Mouse (Mus musculus) forebrain, embryonic 14.5 days (tissue): ENCODE data around the gene Suclg2. TPM values are rescaled to one million over a fixed set of nuclear protein-coding genes. Genes with fewer than 3 reads are reported as not detected.

Experiments
- ATAC-seq: fragments of 200-750 bp; cut with Nextera tagmentation; 2 replicates; pipeline ENCODE4 v1.8.0; 2017; ENCODE audit warnings: mild to moderate bottlenecking, moderate library complexity
- DNase-seq: peaks from one replicate; pipeline ENCODE4 v3.0.0-alpha.2; 2015; ENCODE audit warnings: low spot score
- H3K27ac ChIP-seq: fragments of 300-500 bp; sonication (generic); 2 replicates; pipeline ENCODE4 v1.5.1; 2014; ENCODE audit warnings: low read depth, mild to moderate bottlenecking, control low read depth, low read length, moderate library complexity
- H3K27me3 ChIP-seq: fragments of 300-500 bp; sonication (generic); replicated peaks from 2 replicates; pipeline ENCODE4 v1.6.1; 2014; ENCODE audit warnings: low read length, control low read depth, mixed read lengths; ENCODE audit not compliant: control insufficient read depth, insufficient read depth
- H3K36me3 ChIP-seq: fragments of 300-500 bp; sonication (generic); 2 replicates; pipeline ENCODE4 v1.6.1; 2014; ENCODE audit warnings: low read length, control low read depth; ENCODE audit not compliant: control insufficient read depth, insufficient read depth
- H3K4me1 ChIP-seq: fragments of 300-500 bp; sonication (generic); 2 replicates; pipeline ENCODE4 v1.6.1; 2014; ENCODE audit warnings: antibody characterized with exemption, low read length, control low read depth; ENCODE audit not compliant: control insufficient read depth, insufficient read depth
- H3K4me2 ChIP-seq: fragments of 300-500 bp; sonication (generic); 2 replicates; pipeline ENCODE4 v1.6.1; 2014; ENCODE audit warnings: mild to moderate bottlenecking, control low read depth, low read length
- H3K4me3 ChIP-seq: fragments of 300-500 bp; sonication (generic); 2 replicates; pipeline ENCODE4 v1.5.1; 2014; ENCODE audit warnings: low read depth, low read length, control low read depth
- H3K9ac ChIP-seq: fragments of 300-500 bp; sonication (generic); 2 replicates; pipeline ENCODE4 v1.6.1; 2014; ENCODE audit warnings: mild to moderate bottlenecking, low read length, control low read depth, moderate library complexity
- H3K9me3 ChIP-seq: fragments of 300-500 bp; sonication (generic); replicated peaks from 2 replicates; pipeline ENCODE4 v1.6.1; 2016; ENCODE audit warnings: low read length, control low read depth, mixed read lengths; ENCODE audit not compliant: control insufficient read depth
- WGBS: fragments of 180-500 bp; shearing (Covaris S2); extraction: QIAGEN DNeasy Blood & Tissue Kit; methylation state at CpG from one replicate; pipeline ENCODE4 v1.1.7; 2014; 5-methylcytosine and 5-hydroxymethylcytosine counted together
- polyA plus RNA-seq: library from polyadenylated mRNA; unstranded; fragments of >200 nt; fragmentation: Nextera tagmentation; extraction: Ambion mirVana; gene quantifications from 2 replicates; pipeline ENCODE4 v1.2.1, GENCODE M21; 2014

Suclg2 gene
- polyA plus RNA-seq, 1 experiment from 2014 or later = 22.3 TPM

- H3K27ac ChIP-seq = no peak overlapping the region
- no peaks in the 10 kb centered on the region for H3K4me1 ChIP-seq
- 92% methylated on average over 3 of the region's 3 CpGs for WGBS
- no peak overlapping the region for H3K9ac ChIP-seq
- H3K4me2 ChIP-seq = no peak overlapping the region
- ATAC-seq = no peak
- no peaks in the 10 kb centered on the region for H3K36me3 ChIP-seq
- H3K4me3 ChIP-seq = no peak overlapping the region
- H3K27me3 ChIP-seq = no peaks in the 10 kb centered on the region
- no peaks in the 10 kb centered on the region for H3K9me3 ChIP-seq
- no peak for DNase-seq
These were observed 1.2 kb upstream of the Suclg2 start for GRCm38 (mm10) chr6:95719791-95720190.

GRCm38 (mm10) chr6:95718969-95719333 lies 351 bp upstream of the Suclg2 start:
- Histone ChIP-seq H3K27me3 (no peaks in the 10 kb centered on the region), H3K9ac (peak overlapping the region; percentile 73; the same call in 1 of the 2 replicates), H3K27ac (no peak overlapping the region), H3K36me3 (no peaks in the 10 kb centered on the region), H3K4me2 (peak overlapping the region; percentile 89), H3K4me3 (peak overlapping the region; percentile 61), H3K4me1 (no peaks in the 10 kb centered on the region), H3K9me3 (no peaks in the 10 kb centered on the region)
- ATAC-seq = no peak
- DNase-seq = no peak
- WGBS = 0% methylated on average over 1 of the region's 1 CpGs

- H3K9ac ChIP-seq = no peak overlapping the region
- no peak overlapping the region for H3K4me2 ChIP-seq
- no peak overlapping the region for H3K27ac ChIP-seq
- DNase-seq (no peak), ATAC-seq (no peak)
- no peaks in the 10 kb centered on the region for H3K4me1 ChIP-seq
- WGBS = 88% methylated on average over 3 of the region's 3 CpGs
- H3K9me3 ChIP-seq = no peaks in the 10 kb centered on the region
- no peaks in the 10 kb centered on the region for H3K36me3 ChIP-seq
- H3K27me3 ChIP-seq = no peaks in the 10 kb centered on the region
- no peak overlapping the region for H3K4me3 ChIP-seq
These were observed 1.5 kb downstream of the Suclg2 start for GRCm38 (mm10) chr6:95717071-95717470.

DNA sequence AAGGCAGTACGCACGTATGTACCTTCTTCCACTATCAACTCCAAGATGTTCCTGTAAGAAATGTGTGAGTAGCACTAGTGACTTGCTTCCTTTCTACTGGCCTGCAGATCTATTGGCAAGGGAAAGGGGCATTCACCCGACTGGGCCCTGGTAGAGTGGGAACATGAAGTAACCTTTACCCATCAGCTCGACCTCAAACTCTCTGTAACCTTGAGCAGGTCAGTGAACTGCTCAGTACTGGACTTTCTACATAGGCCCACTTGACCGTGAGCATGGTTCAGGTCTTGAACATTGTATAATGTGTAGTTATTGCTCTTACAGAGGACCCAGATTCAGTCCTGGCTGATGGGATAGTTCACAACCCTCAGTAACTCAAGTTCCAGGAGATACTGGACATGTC lies 2.1 kb downstream of the Suclg2 start:
- no peaks in the 10 kb centered on the region for H3K27me3 ChIP-seq
- no peak for DNase-seq
- no peaks in the 10 kb centered on the region for H3K9me3 ChIP-seq
- no peaks in the 10 kb centered on the region for H3K36me3 ChIP-seq
- no peaks in the 10 kb centered on the region for H3K4me1 ChIP-seq
- H3K27ac ChIP-seq = no peak overlapping the region
- no peak overlapping the region for H3K4me2 ChIP-seq
- ATAC-seq = no peak
- WGBS = 95% methylated on average over 5 of the region's 5 CpGs
- no peak overlapping the region for H3K4me3 ChIP-seq
- H3K9ac ChIP-seq = no peak overlapping the region

DNA sequence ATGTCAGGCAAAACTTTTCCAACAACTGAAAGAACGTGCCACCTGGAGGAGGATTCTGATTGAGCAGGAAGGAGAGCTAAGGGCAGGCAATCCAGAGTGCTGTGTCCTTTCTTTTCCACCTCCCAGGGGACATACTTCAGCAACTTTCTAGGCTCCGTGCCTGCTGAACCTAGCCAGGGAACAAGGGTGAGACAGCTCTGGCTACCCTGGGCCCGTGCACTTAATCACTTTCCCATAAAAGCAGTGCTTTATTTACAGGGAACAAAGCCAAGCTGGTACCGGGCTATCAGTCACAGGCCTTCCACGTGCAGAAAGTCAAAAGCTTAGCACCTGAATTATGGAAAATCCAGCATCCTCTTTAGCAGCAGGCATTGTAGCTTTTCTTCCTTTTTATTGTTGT lies 5.4 kb downstream of the Suclg2 start:
- Histone ChIP-seq H3K4me3 (no peak overlapping the region), H3K4me2 (no peak overlapping the region), H3K4me1 (no peaks in the 10 kb centered on the region), H3K9me3 (no peaks in the 10 kb centered on the region), H3K27me3 (no peaks in the 10 kb centered on the region), H3K9ac (no peak overlapping the region), H3K36me3 (no peaks in the 10 kb centered on the region), H3K27ac (no peak overlapping the region)
- ATAC-seq (no peak), DNase-seq (no peak)
- 13% methylated on average over 5 of the region's 5 CpGs for WGBS

DNA sequence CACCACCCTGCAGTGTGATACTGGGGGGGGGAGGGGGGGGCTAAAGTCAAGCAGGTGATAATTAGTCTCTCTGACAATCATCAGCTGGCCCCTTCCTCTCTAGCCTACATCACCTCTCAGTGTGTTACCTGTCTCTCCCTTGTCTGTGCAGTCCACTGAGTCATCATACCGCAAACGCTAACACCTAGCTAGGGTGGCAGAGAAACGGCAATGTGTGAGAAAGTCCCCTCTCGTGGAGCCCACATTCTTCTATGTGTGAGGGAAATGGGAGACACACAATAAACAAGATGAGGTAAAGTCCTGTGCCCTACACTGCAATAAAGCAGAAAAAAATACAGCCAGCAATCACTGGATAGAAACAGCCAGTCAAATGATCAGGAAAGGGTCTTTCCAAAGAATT lies 6.5 kb downstream of the Suclg2 start:
- Histone ChIP-seq H3K27ac (no peak overlapping the region), H3K27me3 (no peaks in the 10 kb centered on the region), H3K9me3 (no peaks in the 10 kb centered on the region), H3K4me2 (no peak overlapping the region), H3K9ac (no peak overlapping the region), H3K4me1 (no peaks in the 10 kb centered on the region), H3K4me3 (no peak overlapping the region), H3K36me3 (no peaks in the 10 kb centered on the region)
- WGBS = 79% methylated on average over 4 of the region's 4 CpGs
- ATAC-seq (no peak), DNase-seq (no peak)

DNA sequence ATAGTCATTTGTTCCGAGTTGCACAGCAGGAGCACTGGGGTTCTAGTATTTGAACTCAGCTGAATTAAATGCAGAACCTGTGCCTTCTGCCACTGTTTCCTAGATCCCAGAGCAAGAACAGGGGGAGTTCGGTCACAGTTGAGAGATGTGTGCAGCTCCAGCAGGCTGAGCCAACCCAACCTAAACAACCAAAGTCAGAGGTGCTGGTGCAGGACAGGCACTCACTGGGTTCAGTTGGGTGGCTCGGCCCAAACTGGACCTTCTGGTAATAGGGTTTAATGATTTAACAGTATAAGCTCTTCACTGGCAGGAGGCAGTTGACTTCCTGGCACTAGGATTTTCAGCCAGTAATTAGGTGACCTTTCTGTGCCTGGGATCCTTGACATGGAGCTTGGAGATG lies 6.9 kb downstream of the Suclg2 start:
- no peak for ATAC-seq
- no peak for DNase-seq
- no peak overlapping the region for H3K27ac ChIP-seq
- H3K36me3 ChIP-seq = no peaks in the 10 kb centered on the region
- no peaks in the 10 kb centered on the region for H3K4me1 ChIP-seq
- H3K9ac ChIP-seq = no peak overlapping the region
- H3K9me3 ChIP-seq = no peaks in the 10 kb centered on the region
- no peaks in the 10 kb centered on the region for H3K27me3 ChIP-seq
- no peak overlapping the region for H3K4me2 ChIP-seq
- whole genome bisulfite sequencing = 84% methylated on average over 3 of the region's 3 CpGs
- H3K4me3 ChIP-seq = no peak overlapping the region

DNA sequence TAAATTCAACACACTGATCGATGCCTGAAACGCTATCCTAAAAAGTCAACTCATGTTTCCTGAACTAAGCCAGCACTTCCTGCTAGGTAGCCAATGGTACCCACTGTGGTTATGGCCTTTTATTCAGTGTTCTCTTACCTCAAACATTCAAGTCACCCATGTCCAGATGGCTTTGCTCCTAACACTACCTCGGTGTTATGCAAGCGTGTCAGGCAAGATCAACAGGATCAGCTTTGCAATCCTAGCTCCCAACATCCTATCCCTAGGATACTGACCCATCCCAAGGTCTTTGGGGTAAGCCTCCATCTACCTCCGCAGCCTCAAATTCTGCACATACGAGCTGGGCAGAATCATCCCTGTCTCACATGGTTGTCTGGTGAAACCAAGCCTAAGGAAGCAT lies 7.7 kb downstream of the Suclg2 start:
- H3K27ac ChIP-seq = no peak overlapping the region
- H3K4me2 ChIP-seq = no peak overlapping the region
- no peaks in the 10 kb centered on the region for H3K36me3 ChIP-seq
- no peak overlapping the region for H3K9ac ChIP-seq
- H3K4me3 ChIP-seq = no peak overlapping the region
- DNase-seq (no peak), ATAC-seq (no peak)
- H3K4me1 ChIP-seq = no peaks in the 10 kb centered on the region
- no peaks in the 10 kb centered on the region for H3K9me3 ChIP-seq
- no peaks in the 10 kb centered on the region for H3K27me3 ChIP-seq
- WGBS = 96% methylated on average over 6 of the region's 6 CpGs

DNA sequence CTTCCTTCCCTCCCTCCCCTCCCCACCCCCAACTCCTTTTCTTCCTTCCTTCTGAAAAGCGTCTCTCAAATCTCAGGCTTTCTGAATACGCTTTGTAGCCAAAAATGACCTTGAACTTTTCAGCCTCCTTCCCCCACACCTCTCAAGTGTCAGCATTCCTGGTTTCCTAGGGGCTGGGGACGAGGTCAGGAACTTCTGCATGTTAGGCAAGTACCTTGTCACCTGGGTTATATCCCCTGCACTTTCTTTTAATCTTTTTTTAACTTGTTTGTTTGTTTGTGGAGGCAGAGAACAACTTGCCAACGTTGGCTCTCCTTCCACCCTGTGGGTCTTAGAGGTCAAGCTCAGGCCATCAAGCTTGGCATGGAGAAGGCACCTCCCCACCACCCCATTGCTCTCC lies 9.1 kb downstream of the Suclg2 start:
- Histone ChIP-seq H3K4me1 (no peaks in the 10 kb centered on the region), H3K27me3 (no peaks in the 10 kb centered on the region), H3K4me3 (no peak overlapping the region), H3K36me3 (no peaks in the 10 kb centered on the region), H3K9me3 (no peaks in the 10 kb centered on the region), H3K9ac (no peak overlapping the region), H3K27ac (no peak overlapping the region), H3K4me2 (no peak overlapping the region)
- 49% methylated on average over 4 of the region's 4 CpGs for WGBS
- no peak for DNase-seq
- no peak for ATAC-seq

DNA sequence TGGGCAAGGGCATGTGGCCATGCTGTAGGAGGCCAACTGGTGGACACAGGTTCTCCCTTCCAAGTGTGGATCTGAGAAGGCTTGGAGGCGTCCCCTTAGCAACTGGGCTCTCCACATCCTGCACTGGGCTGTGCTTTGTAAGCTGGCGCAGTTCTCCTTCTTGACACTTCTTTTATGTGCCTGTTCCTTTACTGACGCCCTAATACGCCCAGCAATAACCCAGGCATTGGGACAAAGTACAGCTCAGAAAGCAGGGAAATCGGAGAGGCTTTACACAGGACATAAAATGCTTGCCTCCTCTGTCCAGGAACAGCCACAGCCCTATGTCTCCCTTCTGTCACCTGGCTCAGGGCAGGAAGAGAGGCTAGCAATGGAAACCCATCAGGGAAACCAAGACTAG lies 9.5 kb downstream of the Suclg2 start:
- Histone ChIP-seq H3K4me2 (no peak overlapping the region), H3K9me3 (no peaks in the 10 kb centered on the region), H3K4me1 (no peaks in the 10 kb centered on the region), H3K9ac (no peak overlapping the region), H3K36me3 (no peaks in the 10 kb centered on the region), H3K27ac (no peak overlapping the region), H3K4me3 (no peak overlapping the region), H3K27me3 (no peaks in the 10 kb centered on the region)
- no peak for DNase-seq
- ATAC-seq = no peak
- 62% methylated on average over 5 of the region's 5 CpGs for WGBS
